Mouse (Mus musculus) embryonic facial prominence, embryonic 15.5 days (tissue): ENCODE data around the gene Kri1. TPM values are rescaled to one million over a fixed set of nuclear protein-coding genes. Genes with fewer than 3 reads are reported as not detected.
"Not testable (repeated sequence)": the region's sequence is repeated elsewhere in the genome, so short reads cannot be mapped to it uniquely, and the experiment has no call there.

Source experiments
- ATAC-seq: fragments of 200-750 bp; cut with Nextera tagmentation; 2 replicates; pipeline ENCODE4 v1.8.0; 2017; ENCODE audit warnings: low read depth, moderate TSS enrichment; ENCODE audit not compliant: insufficient number of reproducible peaks, low FRiP score, low TSS enrichment
- H3K27ac ChIP-seq: fragments of 300-500 bp; sonication (generic); replicated peaks from 2 replicates; pipeline ENCODE4 v1.5.1; 2015; ENCODE audit warnings: mild to moderate bottlenecking, inconsistent platforms
- H3K27me3 ChIP-seq: fragments of 300-500 bp; sonication (generic); 2 replicates; pipeline ENCODE4 v1.6.1; 2015; ENCODE audit warnings: inconsistent platforms
- H3K36me3 ChIP-seq: fragments of 300-500 bp; sonication (generic); 2 replicates; pipeline ENCODE4 v1.6.1; 2015; ENCODE audit warnings: mild to moderate bottlenecking, inconsistent platforms
- H3K4me1 ChIP-seq: fragments of 300-500 bp; sonication (generic); 2 replicates; pipeline ENCODE4 v1.6.1; 2015; ENCODE audit warnings: inconsistent platforms
- H3K4me2 ChIP-seq: fragments of 300-500 bp; sonication (generic); replicated peaks from 2 replicates; pipeline ENCODE4 v1.6.1; 2015; ENCODE audit warnings: mild to moderate bottlenecking, inconsistent platforms
- H3K4me3 ChIP-seq: fragments of 300-500 bp; sonication (generic); replicated peaks from 2 replicates; pipeline ENCODE4 v1.5.1; 2015; ENCODE audit warnings: mild to moderate bottlenecking, inconsistent platforms
- H3K9ac ChIP-seq: fragments of 300-500 bp; sonication (generic); 2 replicates; pipeline ENCODE4 v1.6.1; 2015; ENCODE audit warnings: inconsistent platforms
- H3K9me3 ChIP-seq: fragments of 300-500 bp; sonication (generic); replicated peaks from 2 replicates; pipeline ENCODE4 v1.6.1; 2016; ENCODE audit warnings: inconsistent platforms
- WGBS: fragments of 180-500 bp; shearing (Covaris S2); methylation state at CpG from one replicate; pipeline ENCODE4 v1.1.7; 2015; 5-methylcytosine and 5-hydroxymethylcytosine counted together
- polyA plus RNA-seq: library from polyadenylated mRNA; unstranded; fragments of >200 nt; fragmentation: Nextera tagmentation; extraction: Ambion mirVana; gene quantifications from 2 replicates; pipeline ENCODE4 v1.2.1, GENCODE M21; 2015

Gene Kri1
- polyA plus RNA-seq, 1 experiment from 2014 or later, result 18.2 TPM

DNA sequence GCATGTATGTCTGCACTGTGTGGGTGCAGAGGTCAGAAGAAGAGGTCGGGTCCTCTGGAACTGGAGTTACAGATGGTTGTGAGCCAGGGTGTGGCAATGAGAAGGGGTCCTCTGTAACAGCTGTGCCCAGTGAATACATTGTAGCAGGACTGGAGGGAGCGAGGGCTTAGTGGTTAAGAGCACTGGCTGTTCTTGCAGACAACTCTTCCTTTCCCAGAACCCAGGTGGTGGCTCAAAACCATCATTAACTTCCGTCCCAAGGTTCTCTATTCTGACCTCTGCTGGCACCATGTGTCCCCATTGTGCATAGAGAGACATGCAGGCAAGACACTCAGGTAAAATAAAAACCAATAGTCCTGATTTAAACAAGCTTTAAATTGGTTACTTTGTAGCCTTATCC is 39.8 kb upstream of the Kri1 start:
- Histone ChIP-seq H3K9ac (no peak overlapping the region), H3K4me1 (peaks cover 6% of the 10 kb centered on the region), H3K27ac (no peak overlapping the region), H3K4me2 (no peak overlapping the region), H3K27me3 (no peaks in the 10 kb centered on the region), H3K36me3 (no peaks in the 10 kb centered on the region), H3K4me3 (no peak overlapping the region), H3K9me3 (no peaks in the 10 kb centered on the region)
- 68% methylated on average over 3 of the region's 3 CpGs for WGBS
- ATAC-seq, result no peak

DNA sequence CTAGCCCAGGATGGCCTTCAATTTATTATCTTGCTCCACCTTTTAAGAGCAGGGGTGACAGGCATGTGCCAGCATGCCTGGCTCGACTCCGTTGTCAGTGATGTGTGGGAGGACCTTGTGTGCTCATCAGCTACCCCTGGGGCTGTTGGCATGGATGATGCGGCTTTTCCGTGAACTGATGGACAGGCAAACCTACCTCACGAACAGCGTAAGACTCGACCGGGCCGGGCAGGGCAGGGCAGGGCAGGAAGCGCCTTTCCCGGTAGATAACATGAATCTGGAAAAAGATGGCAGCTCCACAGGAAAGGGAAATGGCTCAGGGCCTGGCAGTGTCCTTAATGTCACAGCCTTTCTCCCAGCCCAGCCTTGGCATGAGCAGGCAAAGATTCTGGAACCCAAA is 36.5 kb upstream of the Kri1 start:
- Histone ChIP-seq H3K9ac (no peak overlapping the region), H3K36me3 (no peaks in the 10 kb centered on the region), H3K27ac (no peak overlapping the region), H3K9me3 (no peaks in the 10 kb centered on the region), H3K4me2 (no peak overlapping the region), H3K4me3 (no peak overlapping the region), H3K4me1 (peaks cover 19% of the 10 kb centered on the region), H3K27me3 (no peaks in the 10 kb centered on the region)
- no peak for ATAC-seq
- 75% methylated on average over 11 of the region's 11 CpGs for WGBS

DNA sequence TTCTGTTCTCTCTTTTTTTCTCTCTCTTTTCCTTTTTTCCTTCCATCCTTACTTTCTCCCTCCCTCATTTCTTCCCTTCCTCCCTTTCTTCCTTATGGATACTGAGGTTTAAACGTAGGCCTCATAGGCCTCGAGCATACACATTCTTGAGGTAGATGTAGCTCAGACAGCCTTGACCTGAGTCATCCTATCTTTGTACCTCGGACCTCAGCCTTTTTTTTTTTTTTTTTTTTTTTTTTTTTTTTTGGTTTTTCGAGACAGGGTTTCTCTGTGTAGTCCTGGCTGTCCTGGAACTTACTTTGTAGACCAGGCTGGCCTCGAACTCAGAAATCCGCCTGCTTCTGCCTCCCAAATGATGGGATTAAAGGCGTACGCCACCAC is 35.1 kb upstream of the Kri1 start:
- not testable (repeated sequence) for H3K27me3 ChIP-seq, H3K27ac ChIP-seq, ATAC-seq, H3K9ac ChIP-seq, H3K9me3 ChIP-seq, H3K4me2 ChIP-seq, H3K36me3 ChIP-seq, H3K4me3 ChIP-seq
- 90% methylated on average over 8 of the region's 8 CpGs for WGBS
- H3K4me1 ChIP-seq, result peaks cover 19% of the 10 kb centered on the region

DNA sequence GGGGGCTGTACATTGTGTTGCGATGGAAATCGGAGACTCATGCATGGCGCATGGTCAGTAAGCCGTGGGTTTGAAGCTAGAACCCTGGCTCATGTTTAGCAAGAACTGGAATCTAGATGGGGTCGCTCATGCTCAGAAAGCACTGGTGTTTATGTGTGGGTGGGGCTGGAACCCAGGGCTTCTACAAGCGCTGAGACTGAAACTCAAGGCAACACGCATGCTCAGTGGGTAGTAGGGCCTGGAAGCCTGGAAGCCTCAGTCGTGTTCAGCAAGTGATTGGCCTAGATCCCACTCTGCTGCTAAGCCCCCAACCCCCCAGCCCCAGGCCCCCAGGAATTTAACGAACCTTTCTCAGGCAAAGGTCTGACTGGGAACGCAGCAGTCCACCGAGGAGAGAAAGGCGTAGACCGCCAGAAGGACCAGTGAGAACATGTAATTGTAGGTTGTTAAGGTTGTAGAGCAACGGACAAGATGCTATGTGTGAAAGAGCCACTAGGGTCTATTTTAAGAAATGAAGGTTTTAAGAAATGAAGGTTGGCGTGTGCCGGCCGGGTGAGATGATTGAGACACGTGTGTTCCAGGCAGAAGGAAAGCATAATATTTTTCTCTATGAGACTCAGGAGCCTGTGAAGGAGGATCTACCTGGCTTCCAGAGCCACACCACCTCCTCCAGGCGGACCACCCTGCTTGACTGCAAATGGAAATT is 34.6 kb upstream of the Kri1 start:
- Histone ChIP-seq H3K27ac (no peak overlapping the region), H3K27me3 (no peaks in the 10 kb centered on the region), H3K9me3 (no peaks in the 10 kb centered on the region), H3K4me1 (peaks cover 19% of the 10 kb centered on the region), H3K9ac (no peak overlapping the region), H3K4me2 (peak overlapping the region; percentile 85; the same call in 1 of the 2 replicates), H3K4me3 (peak overlapping the region; percentile 65), H3K36me3 (no peaks in the 10 kb centered on the region)
- no peak for ATAC-seq
- WGBS, result 74% methylated on average over 19 of the region's 19 CpGs

DNA sequence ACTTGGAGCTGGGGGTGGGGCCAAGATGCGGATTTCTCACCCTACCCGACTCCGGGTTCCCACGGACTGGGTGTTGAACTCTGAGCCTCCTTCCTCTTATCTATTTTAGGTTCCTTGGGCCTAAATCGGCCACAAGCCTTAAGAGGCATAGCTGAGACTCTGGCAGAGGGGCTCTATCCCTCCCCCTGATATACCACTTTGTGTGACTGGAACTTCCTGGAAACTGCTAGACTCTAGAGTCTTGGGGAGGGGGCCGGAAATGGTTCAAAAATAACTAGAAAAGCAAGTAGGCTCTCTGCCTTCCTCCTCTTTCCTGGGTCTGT is 33.7 kb upstream of the Kri1 start:
- peak overlapping the region; percentile 65 for H3K4me3 ChIP-seq
- H3K36me3 ChIP-seq, result no peaks in the 10 kb centered on the region
- 0 out of 2 replicates have a peak overlapping the region, but pooled peaks have one; percentile 60 for H3K27ac ChIP-seq
- peak overlapping the region; percentile 68 for H3K9ac ChIP-seq
- no peaks in the 10 kb centered on the region for H3K9me3 ChIP-seq
- ATAC-seq, result no peak
- peaks cover 19% of the 10 kb centered on the region for H3K4me1 ChIP-seq
- peak overlapping the region; percentile 85 for H3K4me2 ChIP-seq
- 12% methylated on average over 6 of the region's 6 CpGs for WGBS
- H3K27me3 ChIP-seq, result no peaks in the 10 kb centered on the region

DNA sequence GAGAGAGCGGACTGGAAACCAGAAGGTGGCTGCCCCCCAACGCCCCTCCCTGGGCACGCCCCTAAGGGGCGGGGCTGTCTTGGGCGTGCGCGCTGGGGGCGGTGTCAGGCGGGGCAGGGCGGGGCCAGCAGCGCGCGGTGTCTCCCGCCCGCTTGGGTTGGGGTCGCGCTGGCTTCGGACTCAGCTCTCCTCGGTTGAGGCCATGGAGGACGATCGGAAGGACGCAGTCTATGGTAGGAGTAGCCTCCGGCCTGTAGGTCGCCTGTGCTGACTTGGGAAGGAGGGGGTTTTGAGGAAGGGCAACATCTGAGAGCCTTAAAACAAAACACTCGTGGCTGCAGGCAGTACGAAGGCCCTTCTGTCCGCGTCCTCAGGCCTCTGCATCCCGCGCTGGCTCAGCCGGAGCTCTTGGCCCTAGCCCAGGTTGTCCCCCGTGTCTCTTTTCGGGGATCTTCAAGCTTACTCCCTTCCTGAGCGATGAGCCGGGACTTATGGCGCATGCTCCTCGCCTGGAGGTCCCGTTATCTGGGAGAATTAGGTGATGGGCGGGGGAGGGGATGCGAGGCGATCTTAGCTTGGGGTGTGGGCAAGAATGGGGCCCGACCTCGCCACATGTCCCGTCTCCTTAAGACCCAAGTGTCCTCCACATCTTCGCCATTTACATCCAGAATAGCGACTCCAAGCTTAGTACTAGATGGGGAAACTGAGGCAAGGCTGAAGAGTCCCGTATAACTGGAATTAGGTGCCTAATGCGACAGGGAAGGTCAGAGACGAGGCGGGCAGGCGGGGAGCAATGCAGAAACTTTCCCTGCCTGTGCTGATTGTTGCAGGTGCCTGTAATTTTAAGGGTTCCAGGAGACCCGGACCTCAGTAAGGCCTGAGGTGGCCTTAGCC is 33.1 kb upstream of the Kri1 start, which contains the start of gene Slc44a2:
TSS of gene Slc44a2 (plus strand) at position 80 of the 894 bp plus-strand sequence.
- Histone ChIP-seq H3K27ac (peak within 1 kb of the TSS; percentile 60; the same call in 1 of the 2 replicates), H3K27me3 (no peaks in the 10 kb centered on the region), H3K36me3 (no peaks in the 10 kb centered on the region), H3K4me1 (peaks cover 19% of the 10 kb centered on the region), H3K9ac (peak within 1 kb of the TSS; percentile 68), H3K9me3 (no peaks in the 10 kb centered on the region), H3K4me3 (peak within 1 kb of the TSS; percentile 65), H3K4me2 (peak within 1 kb of the TSS; percentile 85)
- under 1% methylated on average over 52 of the region's 52 CpGs for WGBS
- ATAC-seq, result peak; percentile 93

DNA sequence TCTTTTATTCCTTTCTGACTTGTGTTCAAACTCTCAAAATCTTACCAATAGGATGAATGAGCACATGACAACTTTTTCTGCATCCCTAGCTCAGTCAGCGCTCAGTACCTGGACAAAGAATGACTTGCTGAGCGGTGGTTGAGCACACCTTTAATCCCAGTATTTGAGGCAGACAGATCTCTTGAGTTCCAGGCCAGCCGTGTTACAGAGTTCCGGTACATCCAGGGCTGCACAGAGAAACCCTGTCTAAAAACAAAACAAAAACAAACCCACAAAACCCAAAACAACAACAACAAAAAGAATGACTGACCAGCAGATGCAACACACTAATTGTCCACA is 32.5 kb upstream of the Kri1 start:
- Histone ChIP-seq H3K4me2 (peak overlapping the region; percentile 85), H3K4me1 (peaks cover 19% of the 10 kb centered on the region), H3K27ac (peak overlapping the region; percentile 60; the same call in 1 of the 2 replicates), H3K36me3 (no peaks in the 10 kb centered on the region), H3K4me3 (peak overlapping the region; percentile 65), H3K9me3 (no peaks in the 10 kb centered on the region), H3K27me3 (no peaks in the 10 kb centered on the region), H3K9ac (no peak overlapping the region)
- WGBS, result 17% methylated on average over 4 of the region's 4 CpGs
- ATAC-seq, result no peak

DNA sequence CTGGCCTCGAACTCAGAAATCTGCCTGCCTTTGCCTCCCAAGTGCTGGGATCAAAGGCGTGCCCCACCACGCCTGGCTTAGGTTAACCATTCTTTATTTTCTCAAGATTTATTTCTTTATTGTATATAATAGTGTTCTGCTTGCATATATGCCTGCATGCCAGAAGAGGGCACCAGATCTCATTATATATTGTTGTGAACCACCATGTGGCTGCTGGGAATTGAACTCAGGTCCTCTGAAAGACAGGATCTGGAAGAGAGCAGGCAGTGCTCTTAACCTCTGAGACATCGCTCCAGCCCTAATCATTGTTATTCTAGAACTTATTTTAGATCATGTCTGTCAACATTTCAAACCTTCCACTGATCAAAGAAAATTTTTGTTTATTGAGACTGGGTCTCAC is 31.7 kb upstream of the Kri1 start:
- 91% methylated on average over 4 of the region's 4 CpGs for WGBS
- Histone ChIP-seq H3K4me2 (no peak overlapping the region), H3K4me3 (no peak overlapping the region), H3K4me1 (peaks cover 19% of the 10 kb centered on the region), H3K27ac (no peak overlapping the region), H3K9ac (no peak overlapping the region), H3K27me3 (no peaks in the 10 kb centered on the region), H3K36me3 (no peaks in the 10 kb centered on the region), H3K9me3 (no peaks in the 10 kb centered on the region)
- no peak for ATAC-seq

DNA sequence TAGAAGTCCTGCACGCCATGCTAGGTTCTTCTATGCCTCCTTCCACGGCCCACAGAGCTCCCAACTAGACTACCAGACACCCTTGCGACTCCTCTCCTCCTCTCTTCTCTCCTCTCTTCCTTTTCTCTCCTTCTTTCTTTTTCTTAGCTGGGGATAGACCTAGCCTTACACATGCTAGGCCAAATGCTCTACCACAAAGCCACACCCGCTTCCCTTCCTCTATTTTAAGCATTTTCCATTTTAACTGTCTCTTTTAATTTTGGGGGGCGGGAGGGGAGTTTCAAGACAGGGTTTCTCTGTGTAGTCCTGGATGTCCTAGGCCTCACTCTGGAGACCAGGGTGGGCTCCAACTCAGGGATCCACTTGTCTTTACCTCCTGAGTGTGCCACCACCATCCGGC is 31.0 kb upstream of the Kri1 start:
- Histone ChIP-seq H3K4me2 (no peak overlapping the region), H3K36me3 (no peaks in the 10 kb centered on the region), H3K4me1 (peaks cover 19% of the 10 kb centered on the region), H3K9ac (no peak overlapping the region), H3K4me3 (no peak overlapping the region), H3K27me3 (no peaks in the 10 kb centered on the region), H3K9me3 (no peaks in the 10 kb centered on the region), H3K27ac (no peak overlapping the region)
- WGBS, result 93% methylated on average over 6 of the region's 6 CpGs
- no peak for ATAC-seq

DNA sequence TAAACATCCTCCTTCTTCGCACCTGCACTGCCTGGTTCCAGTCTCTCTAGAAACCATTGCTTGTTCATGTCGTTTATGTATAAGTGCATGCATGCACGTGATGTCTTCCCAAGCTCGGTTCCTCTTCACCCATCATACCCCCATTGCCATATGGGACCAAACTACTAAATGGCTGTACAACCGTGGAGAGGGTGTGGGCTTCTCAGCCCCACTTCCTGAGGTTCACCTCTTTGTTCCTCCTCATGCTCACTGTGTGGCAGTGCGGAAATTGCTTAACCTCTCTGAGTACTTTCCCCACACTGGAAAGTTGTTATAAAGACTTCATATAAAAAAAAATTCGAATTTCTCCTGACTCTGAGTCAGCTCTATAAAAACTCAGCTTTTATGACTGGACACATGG is 28.9 kb upstream of the Kri1 start:
- Histone ChIP-seq H3K27me3 (peaks cover 8% of the 10 kb centered on the region), H3K27ac (no peak overlapping the region), H3K4me2 (no peak overlapping the region), H3K4me3 (no peak overlapping the region), H3K9ac (no peak overlapping the region), H3K36me3 (no peaks in the 10 kb centered on the region), H3K4me1 (peaks cover 13% of the 10 kb centered on the region), H3K9me3 (no peaks in the 10 kb centered on the region)
- 70% methylated on average over 7 of the region's 7 CpGs for WGBS
- no peak for ATAC-seq

DNA sequence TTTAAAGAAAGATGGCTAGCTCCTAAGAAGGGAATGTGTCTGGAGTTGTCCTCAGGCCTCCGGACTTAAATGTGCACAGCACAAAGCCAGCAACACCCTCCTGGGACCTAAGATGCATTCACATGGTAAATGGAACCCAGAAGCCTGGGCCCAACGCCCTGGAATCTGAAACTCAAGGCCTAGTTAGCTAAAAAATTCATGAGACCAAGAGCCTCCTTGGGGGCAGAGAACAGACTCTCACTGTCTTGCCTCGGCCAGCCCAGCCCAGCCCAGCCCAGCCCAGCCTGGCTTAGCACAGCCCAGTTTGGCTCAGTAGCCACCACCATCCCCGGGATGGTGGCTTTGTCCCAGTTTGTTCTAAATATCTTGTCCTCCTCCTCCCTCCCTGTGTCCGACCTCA is 27.7 kb upstream of the Kri1 start:
- H3K9ac ChIP-seq, result no peak overlapping the region
- H3K36me3 ChIP-seq, result no peaks in the 10 kb centered on the region
- H3K27ac ChIP-seq, result 0 out of 2 replicates have a peak overlapping the region, but pooled peaks have one; percentile 34
- H3K4me3 ChIP-seq, result no peak overlapping the region
- H3K27me3 ChIP-seq, result peaks cover 15% of the 10 kb centered on the region
- H3K4me1 ChIP-seq, result 0 out of 2 replicates have a peak, but pooled peaks cover 5% of the 10 kb centered on the region
- no peaks in the 10 kb centered on the region for H3K9me3 ChIP-seq
- ATAC-seq, result no peak
- 53% methylated on average over 5 of the region's 5 CpGs for WGBS
- no peak overlapping the region for H3K4me2 ChIP-seq
